Mouse (Mus musculus): ENCODE measurements around the gene Samsn1.
A peak's percentile ranks its signal among the peaks of the same experiment; 100 is the strongest.
"Not testable (repeated sequence)": the region's sequence is repeated elsewhere in the genome, so short reads cannot be mapped to it uniquely, and the experiment has no call there.

The Samsn1 gene

DNA sequence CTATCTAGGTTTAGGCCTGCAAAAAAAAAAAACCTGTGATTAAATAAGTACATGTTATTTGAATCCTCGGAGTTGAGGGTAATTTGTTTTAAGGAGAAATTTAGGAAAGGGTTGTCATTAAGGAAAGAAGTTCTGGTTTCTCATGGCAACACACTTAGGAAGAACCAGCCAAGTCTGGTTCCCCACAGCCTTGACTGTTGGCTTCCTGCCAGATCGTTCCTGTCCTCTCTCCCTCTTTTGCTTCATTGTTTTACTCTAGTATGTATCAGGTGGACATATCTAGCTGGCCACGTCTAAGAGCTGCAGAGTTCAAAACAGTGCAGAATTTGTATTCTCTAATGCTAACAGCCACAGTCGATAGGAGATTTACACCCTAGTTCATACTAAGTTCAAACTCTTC is 146.2 kb downstream of the Samsn1 start:
- no peak for DNase-seq (ENCODE audit: low spot score in 2 of 2)

DNA sequence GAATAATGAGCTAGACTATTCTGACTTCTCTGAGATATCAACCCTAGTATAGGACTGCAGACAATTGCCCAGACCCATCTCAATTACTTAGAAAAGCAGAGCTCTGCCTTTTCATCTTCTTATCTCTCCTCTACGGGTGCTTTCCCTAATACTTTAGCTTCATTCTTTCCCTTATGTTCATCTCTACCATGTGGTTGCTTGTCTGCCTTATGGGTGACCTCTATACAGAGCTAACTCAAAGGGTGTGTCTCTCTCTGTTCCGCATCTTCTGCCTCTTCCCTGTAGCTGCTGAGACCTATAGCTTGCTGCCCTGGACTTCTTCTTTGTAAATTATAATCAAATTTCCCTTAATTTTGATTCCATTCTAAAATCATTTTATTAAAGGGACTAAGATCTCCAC is 147.6 kb downstream of the Samsn1 start:
- no peak for DNase-seq (ENCODE audit: low spot score in 2 of 2)

DNA sequence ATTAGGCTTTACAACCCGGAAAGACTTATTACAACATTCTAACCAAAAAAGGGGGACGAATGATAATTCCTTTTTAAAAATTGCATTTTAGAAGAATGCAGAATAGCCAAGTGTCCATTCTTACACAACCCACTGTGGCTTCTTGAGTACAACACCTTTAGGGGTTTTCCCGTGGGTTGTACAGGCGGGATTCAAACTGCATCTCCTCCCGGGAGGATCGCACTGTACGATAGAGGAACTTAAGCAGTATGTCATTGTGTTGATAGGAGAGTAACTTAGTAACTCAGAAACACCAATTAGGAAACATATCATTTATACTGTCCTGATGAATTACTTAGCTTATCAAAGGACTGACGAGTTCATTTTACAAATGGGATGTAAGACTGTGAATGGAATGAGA is 149.8 kb downstream of the Samsn1 start:
- DNase-seq (ENCODE audit: low spot score in 2 of 2), result no peak

DNA sequence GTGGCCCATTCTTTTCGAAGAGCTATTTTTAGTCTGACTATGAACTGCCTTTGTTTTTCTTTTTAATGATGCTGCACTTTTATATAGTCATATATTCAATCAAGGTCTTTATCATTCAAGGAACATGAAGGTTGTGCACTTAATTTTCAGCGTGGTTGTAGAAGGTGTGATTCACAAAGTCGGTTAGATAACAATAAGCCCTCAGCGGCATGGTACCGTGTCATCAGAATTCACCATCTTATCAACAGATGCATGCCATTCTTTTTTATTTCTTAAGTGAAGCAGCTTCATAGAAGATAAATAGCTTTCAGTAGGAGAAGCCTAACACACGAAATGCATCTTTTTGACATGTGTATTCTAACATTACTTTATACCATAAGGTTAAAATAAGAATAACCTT is 154.7 kb downstream of the Samsn1 start:
- no peak for DNase-seq (ENCODE audit: low spot score in 2 of 2)

DNA sequence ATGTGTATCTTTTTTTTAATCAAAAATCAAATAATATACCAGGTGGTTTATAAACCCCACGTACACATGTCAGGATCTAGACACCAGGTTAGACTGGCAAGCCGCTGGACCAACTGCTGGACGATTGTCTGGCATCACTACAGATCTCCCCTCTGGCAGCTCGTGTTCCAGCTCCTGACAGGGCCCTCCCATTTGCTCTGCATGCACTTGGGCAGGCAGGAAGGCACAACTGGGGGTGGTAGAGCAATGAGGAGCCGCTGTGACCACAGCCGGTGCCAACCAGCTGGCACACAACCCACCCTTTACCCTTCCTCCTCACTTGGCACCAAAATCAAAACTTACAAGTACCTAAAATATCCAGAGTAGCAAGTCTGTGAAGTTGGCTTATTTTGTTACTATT is 156.6 kb downstream of the Samsn1 start:
- DNase-seq (ENCODE audit: low spot score in 2 of 2), result peak in 1 of 2 experiments; percentile 9

DNA sequence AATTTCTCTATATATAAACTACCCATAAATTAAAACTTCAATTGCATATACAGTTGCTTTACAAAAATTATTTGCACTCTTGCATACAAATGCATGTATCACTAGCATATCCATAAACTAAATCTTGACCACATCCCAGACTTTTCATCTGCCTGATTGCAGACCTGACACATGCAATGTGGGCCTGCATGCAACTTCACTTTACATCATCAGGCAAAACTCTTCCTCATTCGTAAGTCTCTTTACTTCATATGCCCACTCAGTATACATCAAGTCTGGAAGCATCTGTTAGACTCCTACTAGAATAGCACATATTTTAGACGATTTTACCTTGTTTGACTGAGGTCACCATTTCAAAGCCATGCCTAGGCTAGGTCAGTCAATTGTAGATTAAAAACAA is 157.4 kb downstream of the Samsn1 start:
- DNase-seq (ENCODE audit: low spot score in 2 of 2), result no peak

DNA sequence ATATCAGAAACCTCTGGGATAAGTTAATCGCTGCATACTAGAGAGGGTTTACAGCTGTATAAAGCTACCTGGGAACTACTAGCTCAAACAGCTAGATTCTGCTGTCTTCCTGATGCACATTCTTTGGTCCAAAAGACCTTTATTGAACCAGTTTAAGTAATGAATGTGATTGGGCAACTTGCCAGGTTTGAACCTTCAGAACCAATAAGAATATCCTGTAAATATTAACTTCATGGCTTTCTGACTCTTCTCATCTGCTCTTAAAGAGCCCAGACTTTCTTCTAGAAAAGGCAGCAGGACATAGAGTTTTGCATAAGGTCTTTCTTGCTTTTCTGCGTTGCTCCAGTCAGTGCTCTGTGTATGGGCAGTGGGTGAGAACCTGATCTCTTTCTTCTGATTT is 165.7 kb downstream of the Samsn1 start:
- DNase-seq (ENCODE audit: low spot score in 2 of 2), result no peak

DNA sequence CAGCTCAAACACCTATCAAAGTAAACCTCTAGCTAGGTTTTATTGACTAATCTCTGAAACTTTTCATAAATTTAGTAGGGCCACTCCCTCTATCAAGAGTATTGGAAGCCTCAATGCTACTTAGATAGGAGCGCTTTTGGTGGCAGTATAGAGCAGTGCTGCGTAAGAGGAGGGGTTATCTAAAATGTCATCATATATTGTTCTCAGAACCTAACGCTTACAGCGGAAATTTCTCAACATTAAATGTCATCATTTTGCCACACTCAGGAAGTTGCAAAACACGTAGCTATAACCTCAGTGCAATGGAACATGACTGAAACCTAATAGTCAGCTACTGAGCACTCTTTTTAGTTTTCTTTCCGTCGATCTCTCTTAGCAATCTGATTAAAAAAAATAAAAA is 166.7 kb downstream of the Samsn1 start:
- no peak for DNase-seq (ENCODE audit: low spot score in 2 of 2)

DNA sequence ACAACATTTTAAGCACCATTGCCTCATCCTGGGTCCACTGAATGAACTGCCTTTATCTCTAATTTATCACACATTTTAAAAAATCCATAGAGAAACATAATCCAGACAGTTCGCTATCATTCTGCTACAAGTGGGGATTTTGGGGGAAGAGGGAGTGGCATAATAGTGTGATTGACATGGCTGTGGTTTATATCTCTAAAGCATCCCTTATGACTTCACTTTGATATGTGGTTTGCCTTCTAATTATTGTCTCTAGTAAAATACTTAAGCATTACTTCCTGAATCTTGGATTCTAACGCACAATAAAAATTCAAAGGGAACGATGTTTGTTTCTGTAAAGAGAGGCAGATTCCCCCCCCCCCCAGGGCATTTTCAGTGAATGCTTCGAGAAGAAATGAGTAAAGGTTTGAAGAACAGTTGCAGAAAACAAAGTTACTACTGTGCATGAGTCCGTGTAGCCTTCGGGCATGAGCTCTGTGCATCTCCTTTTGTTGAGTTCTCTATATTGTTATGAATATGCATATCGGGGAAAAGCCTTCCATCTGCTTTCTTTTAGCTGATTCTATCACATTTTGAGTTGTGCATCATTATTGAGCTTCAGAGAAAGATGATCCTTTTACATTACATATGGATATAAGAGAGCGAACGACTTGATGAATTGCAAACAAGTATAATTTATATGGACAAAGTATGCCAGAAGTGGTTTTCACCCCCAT is 168.4 kb downstream of the Samsn1 start:
- DNase-seq (ENCODE audit: low spot score in 2 of 2), result no peak

DNA sequence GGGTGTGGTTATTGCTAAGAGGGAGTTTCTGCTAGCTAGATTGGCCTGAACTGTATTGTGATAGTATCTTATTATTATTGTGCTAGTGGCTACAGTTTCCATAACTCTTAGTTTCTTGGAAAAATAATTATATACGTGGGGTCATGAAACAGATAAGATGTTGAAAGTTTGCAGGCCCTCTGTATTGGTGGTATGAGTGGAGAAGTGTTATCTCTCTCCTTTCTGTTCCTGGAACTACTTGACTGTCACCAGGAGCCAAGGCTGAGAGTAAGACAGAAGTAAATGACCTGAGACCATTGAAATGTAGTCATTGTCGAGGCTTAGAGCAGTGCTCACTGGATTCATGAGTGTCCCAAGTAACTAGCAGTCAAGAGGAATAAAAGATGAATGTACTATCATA is 169.6 kb downstream of the Samsn1 start:
- no peak for DNase-seq (ENCODE audit: low spot score in 2 of 2)

DNA sequence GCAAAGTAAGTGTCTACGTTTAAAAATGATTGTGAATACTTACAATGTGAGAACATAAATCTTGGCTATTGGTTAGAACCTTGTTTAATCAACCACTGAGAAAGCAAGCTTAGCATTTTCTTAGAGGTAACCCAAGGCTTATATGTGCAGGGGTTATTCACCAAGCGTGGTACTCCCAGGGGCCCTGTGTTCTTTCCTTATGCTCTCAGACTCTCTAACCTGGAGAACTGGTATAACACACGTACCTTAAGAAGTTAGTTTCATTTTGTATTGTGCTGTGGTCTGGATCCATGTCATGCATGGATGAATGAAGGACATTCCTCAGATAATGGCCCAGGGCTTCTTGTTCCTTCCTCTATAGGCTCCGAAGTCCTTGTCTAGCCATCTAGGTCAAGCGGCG is 173.0 kb downstream of the Samsn1 start:
- DNase-seq (ENCODE audit: low spot score in 2 of 2), result no peak

DNA sequence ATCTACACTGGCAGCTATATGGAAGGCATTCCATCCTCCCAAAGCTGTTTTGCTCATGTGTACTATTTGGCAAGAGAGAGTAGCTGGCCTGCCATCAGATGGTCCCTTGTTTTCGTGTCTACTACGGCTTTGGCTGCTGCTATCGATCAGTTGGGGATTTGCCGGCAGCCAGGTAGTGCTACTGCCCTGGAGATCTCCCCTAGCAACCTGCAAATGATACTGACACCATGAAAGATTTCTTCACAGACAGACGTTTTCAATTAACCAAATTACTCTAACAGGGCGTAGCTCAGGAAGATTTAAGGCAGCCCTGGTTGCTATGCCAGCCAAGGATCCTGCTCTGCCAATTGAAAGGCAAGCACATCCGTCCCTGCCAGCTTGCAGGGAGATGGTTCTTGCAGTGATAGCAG is 178.4 kb downstream of the Samsn1 start:
- DNase-seq (ENCODE audit: low spot score in 2 of 2), result peak in 1 of 2 experiments; percentile 6

DNA sequence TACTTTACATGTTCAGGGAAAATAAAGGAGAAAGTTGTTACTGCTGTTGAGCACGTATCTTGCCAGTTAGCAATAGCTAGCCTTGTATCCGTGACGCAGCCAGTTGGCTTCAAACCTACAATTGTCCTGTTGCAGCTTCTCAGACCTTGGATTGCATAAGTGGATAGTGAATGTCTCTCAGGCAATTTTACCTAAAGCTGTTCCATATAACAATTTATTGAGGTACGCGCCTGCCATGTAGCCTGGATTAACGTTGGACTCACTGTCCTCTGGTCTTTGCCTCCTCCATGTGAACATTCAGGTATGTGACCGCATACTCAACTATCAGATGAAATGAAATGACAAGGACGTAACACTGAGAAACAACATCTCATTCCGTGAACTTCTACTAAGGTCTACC is 179.1 kb downstream of the Samsn1 start:
- DNase-seq (ENCODE audit: low spot score in 2 of 2), result no peak

DNA sequence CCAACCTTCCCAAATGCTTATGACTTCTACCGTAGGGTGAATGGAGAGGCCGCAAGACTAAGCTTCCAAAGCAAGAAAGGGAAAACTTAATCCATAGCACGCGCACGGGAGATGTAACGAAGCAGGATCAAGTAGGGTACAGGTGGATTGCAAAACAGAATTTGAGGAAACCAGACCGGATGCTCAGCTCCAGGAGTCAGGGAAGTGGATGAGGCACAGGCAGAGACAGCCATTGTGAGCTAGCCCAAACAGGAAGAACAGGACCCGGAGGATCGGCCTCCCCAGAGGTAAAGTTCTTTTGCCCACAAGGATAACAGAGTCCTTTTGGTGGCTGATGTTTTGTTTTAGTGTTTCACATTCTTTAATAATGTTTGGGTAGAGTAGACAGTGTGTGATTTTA is 179.5 kb downstream of the Samsn1 start:
- no peak for DNase-seq (ENCODE audit: low spot score in 2 of 2)

DNA sequence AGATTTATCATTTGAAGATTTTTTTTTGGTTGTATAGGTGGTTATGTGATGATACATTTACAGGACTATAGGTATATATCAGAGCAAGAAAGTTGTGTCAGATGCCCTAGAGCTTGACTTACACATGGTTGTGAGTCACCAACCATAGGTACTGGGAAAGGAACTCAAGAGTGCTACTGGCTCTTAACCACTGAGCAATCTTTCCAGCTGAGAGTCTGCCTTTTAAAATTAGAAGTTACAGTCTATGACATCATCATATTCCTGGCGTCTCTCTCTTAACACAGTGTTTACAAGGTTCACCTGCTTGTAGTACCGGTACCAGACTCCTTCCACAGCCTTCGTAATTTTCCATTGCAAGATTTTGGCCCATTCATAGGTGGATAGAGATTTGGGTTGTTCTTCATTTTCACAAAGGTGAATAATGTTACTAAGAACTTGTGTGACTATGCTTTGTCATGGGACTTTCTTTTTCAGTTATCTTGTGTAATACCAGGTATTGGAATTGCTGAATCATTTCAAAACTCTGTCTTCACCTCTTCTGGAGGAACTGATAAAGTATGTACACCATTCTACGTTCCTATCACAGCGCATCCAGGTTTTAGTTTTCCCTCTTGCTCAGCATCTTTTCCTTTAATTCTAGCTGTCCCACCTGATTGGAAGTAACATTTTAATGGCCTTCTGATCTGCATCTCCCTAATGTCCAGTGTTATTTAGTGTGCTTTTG is 184.2 kb downstream of the Samsn1 start:
- no peak for DNase-seq (ENCODE audit: low spot score in 2 of 2)

DNA sequence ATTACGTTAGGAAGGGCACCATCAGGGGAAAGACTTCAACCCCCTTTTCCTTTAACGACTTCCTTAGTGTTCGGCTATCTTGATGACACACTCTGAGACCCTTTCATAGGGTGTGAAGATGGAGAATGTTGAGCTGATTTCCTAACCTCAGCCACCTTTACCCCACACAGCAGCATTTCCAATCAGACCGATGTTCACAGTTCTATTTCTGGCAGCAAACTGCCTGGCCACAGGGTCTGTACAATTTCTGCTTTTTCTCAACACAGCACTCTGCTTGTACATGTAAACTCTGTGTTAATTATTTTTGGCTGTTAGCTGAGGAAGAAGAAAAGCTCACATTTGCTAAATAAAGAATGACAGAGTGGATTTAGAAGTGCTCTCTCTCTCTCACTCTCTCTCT is 190.7 kb downstream of the Samsn1 start:
- no peak for DNase-seq (ENCODE audit: low spot score in 2 of 2)

DNA sequence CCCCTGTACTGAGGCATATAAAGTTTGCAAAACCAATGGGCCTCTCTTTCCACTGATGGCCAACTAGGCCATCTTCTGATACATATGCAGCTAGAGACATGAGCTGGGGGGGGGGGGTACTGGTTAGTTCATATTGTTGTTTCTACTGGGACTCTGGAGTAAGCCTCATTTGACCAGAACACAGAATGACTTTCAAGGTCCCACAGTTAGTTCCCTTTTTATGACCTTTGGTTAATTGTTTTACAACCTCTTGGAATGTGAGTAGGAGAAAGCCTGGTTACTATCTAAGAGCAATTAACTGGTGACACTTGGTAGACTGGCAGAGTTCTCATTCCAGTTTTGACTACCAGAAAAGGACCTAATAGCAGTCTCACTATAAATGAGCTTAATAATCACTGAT is 195.1 kb downstream of the Samsn1 start:
- not testable (repeated sequence) for DNase-seq (ENCODE audit: low spot score in 2 of 2)

DNA sequence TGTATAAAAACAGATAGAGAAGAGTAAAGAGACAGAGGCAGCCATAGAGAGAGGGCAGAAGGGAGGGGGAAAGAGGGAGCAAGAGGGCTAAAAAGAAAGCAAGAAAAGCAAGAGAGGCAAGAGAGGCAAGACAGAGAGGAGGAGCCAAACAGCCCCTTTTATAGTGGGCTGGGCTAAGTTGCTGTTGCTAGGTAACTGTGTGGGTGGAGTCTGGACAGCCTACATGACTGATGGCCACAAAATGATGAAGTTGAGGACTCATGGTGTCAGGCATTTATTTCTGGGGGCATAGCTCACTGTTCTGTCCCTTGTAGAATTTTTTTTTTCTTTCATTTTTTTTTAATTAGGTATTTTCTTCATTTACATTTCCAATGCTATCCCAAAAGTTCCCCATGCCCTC is 195.6 kb downstream of the Samsn1 start:
- DNase-seq (ENCODE audit: low spot score in 2 of 2), result no peak

DNA sequence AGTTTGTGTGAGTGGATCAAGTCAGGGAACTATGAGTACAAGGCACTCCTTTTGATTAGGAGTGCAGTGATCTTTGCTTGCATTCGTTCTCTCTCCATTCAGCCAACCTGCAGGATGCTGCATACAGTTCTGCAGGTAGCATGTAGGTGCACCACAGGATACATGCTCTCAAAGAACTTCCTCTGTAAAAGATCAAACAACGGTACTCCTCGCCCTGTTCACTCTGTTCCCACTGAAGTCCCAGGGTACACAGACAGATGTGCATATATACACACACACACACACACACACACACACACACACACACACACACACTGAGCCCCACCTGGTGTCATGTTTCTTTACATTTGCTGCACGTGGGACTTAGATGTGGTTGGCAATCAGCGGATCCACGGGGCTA is 198.9 kb downstream of the Samsn1 start:
- DNase-seq (ENCODE audit: low spot score in 2 of 2), result no peak

DNA sequence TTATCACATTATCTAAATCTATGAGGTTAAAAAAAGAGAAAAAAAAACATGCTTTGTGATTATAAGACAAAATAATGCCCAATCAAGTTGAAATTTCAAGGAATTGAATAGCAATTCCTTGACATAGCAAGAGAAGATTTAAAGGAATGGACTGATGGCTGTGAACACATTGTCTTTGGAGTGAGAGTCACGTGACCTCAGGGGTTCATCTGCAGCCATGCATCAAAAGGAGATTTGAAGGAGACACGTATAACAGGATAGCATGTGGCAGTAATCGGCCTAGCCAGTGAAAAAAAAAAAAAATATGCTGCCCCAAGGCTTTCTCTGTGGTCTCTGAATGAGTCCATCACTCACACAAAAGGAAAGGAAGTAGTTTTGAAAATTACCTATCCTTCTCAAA is 201.1 kb downstream of the Samsn1 start:
- DNase-seq (ENCODE audit: low spot score in 2 of 2), result no peak

Data from left cerebral cortex, adult 9 months (tissue).